Mouse (Mus musculus) gastrocnemius, postnatal 14 days (tissue): ENCODE data around the gene Bid. TPM values are rescaled to one million over a fixed set of nuclear protein-coding genes. Genes with fewer than 3 reads are reported as not detected.
"Not testable (repeated sequence)": the region's sequence is repeated elsewhere in the genome, so short reads cannot be mapped to it uniquely, and the experiment has no call there.

Experiments
- DNase-seq: peaks from one replicate; pipeline ENCODE4 v3.0.0; 2021; ENCODE audit warnings: mixed read lengths
- intact Hi-C: fragments of 180-260 bp; cut with DNase I; formaldehyde crosslinking; loops from one replicate; pipeline ENCODE4 v1.15.1; 2025; ENCODE audit warnings: low total_unique reads
- total RNA-seq, 2 experiments: library from RNA; stranded (reverse); gene quantifications; 2 replicates each; pipeline ENCODE4 v1.2.3; 2021

The Bid gene
- total RNA-seq, 2 experiments from 2014 or later = 1.8 to 2.3 TPM

- intact Hi-C loops = no loop called here
- no peak for DNase-seq
These were observed 22.3 kb upstream of the Bid start for GRCm38 (mm10) chr6:120938763-120939450.

- intact Hi-C loops = no loop called here
- DNase-seq = no peak
These were observed 21.5 kb upstream of the Bid start for GRCm38 (mm10) chr6:120937999-120938608.

GRCm38 (mm10) chr6:120937104-120937617 is 20.5 kb upstream of the Bid start:
- intact Hi-C loops = no loop called here
- DNase-seq = no peak

GRCm38 (mm10) chr6:120934176-120934575 is 17.5 kb upstream of the Bid start:
- DNase-seq = no peak
- intact Hi-C loops = no loop called here

GRCm38 (mm10) chr6:120933670-120934069 is 17.0 kb upstream of the Bid start:
- intact Hi-C loops = no loop called here
- no peak for DNase-seq

GRCm38 (mm10) chr6:120932597-120932996 is 15.9 kb upstream of the Bid start:
- no peak for DNase-seq

GRCm38 (mm10) chr6:120930450-120931306 is 14.0 kb upstream of the Bid start:
- no peak for DNase-seq
- intact Hi-C loops = no loop called here

More at GRCm38 (mm10) chr6:120932597-120932996, 15.9 kb upstream of the Bid start:
- intact Hi-C loops = no loop called here

- intact Hi-C loops = no loop called here
- DNase-seq = no peak
These were observed 12.8 kb upstream of the Bid start for GRCm38 (mm10) chr6:120929421-120929820.

- intact Hi-C loops = no loop called here
- peak; percentile 35 for DNase-seq
These were observed 11.1 kb upstream of the Bid start for GRCm38 (mm10) chr6:120927765-120928164.

GRCm38 (mm10) chr6:120926880-120927279 is 10.2 kb upstream of the Bid start:
- intact Hi-C loops = no loop called here
- DNase-seq = no peak

GRCm38 (mm10) chr6:120924791-120925321 is 8.2 kb upstream of the Bid start:
- intact Hi-C loops, DNase-seq: not testable (repeated sequence)

- intact Hi-C loops = no loop called here
- DNase-seq = no peak
These were observed 1.3 kb upstream of the Bid start for GRCm38 (mm10) chr6:120917975-120918374.

GRCm38 (mm10) chr6:120916972-120917881 is 574 bp upstream of the Bid start:
- DNase-seq, intact Hi-C loops: not testable (repeated sequence)

GRCm38 (mm10) chr6:120915649-120915975 is 1.0 kb downstream of the Bid start:
- intact Hi-C loops = no loop called here

GRCm38 (mm10) chr6:120914911-120915648 is 1.6 kb downstream of the Bid start:
- intact Hi-C loops = no loop called here
- peak; percentile 18 for DNase-seq

More at GRCm38 (mm10) chr6:120915649-120915975, 1.0 kb downstream of the Bid start:
- DNase-seq = no peak

GRCm38 (mm10) chr6:120914533-120914910 is 2.1 kb downstream of the Bid start:
- intact Hi-C loops = no loop called here
- no peak for DNase-seq

- intact Hi-C loops = no loop called here
These were observed 2.9 kb downstream of the Bid start for GRCm38 (mm10) chr6:120913783-120914182.

GRCm38 (mm10) chr6:120912931-120913330 is 3.7 kb downstream of the Bid start:
- intact Hi-C loops = no loop called here

More at GRCm38 (mm10) chr6:120913783-120914182, 2.9 kb downstream of the Bid start:
- no peak for DNase-seq

More at GRCm38 (mm10) chr6:120912931-120913330, 3.7 kb downstream of the Bid start:
- DNase-seq = peak; percentile 31
